Mouse (Mus musculus): ENCODE data around the gene Nol6.

DNA sequence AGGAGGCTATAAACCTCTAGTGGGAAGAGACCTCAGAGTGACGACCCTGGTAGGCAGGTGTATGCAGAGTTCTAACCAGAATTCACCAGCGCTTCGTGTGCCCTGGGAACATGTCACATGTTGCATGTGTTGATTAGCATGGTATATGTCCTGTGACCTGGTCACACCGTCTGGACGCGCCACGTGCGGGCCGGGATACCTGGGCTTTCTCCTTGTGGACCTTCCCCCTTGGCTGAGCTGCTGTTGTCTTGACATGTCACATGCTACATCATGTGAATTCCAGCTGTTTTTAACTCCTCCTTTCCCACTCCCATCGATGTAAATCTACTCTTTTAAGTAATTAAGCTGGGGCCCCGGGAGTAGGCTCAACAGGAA is 25.7 kb downstream of the Nol6 start:
- TF ChIP-seq CTCF (conservative IDR thresholded peaks at IDR 0.05; ENCODE audit: insufficient read depth, insufficient read length, low read depth, low read length) (no peak), POLR2A (IDR thresholded peaks at IDR 0.05; ENCODE audit: low read depth, low read length) (no peak)
